Mouse (Mus musculus): ENCODE results near the gene Macrod2.

Gene Macrod2

GRCm38 (mm10) chr2:142187428-142187827 lies 1792.3 kb downstream of the Macrod2 start:
- DNase-seq (ENCODE audit: low read depth, low spot score), result peak; percentile 13

GRCm38 (mm10) chr2:142217371-142217770 lies 1822.3 kb downstream of the Macrod2 start:
- no peak for DNase-seq (ENCODE audit: low read depth, low spot score)

DNA sequence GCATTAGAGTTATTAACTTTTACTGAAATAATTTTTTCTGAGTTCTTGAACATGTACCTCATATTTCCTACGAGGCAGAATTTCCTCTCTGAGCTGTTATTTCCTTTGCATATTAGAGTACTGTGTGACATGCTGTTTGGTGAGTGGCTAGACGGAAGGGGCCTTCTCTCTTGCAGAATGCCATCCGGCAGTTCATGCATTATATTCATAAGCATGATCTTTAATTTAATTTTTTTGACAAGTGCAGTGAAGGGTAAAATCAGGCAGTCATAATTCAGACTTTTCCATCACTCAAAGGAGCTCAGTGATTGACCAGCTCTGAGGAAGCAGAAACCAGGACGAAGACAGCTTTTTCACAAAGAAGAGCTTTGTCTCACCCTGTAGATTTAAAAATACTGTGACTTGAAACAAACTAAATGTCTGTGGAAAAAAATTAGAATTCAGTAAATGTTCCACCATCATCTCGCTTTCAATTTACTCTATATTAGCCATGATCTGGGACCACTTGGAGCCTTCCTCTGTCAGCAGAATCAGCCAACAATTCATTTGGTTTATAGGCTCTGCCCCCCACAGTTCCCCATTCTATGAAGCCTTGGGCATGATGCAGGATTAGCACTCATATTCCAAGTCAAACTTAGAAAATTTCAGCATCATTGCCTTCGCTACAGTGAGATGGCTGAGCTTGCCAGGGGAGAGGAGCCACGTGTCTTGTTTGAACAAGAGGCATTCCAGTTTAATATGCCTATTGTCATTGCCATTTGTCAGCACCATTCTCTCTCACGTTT lies 1827.2 kb downstream of the Macrod2 start:
- DNase-seq (ENCODE audit: low read depth, low spot score), result peak; percentile 14

GRCm38 (mm10) chr2:142222926-142223325 lies 1827.8 kb downstream of the Macrod2 start:
- no peak for DNase-seq (ENCODE audit: low read depth, low spot score)

DNA sequence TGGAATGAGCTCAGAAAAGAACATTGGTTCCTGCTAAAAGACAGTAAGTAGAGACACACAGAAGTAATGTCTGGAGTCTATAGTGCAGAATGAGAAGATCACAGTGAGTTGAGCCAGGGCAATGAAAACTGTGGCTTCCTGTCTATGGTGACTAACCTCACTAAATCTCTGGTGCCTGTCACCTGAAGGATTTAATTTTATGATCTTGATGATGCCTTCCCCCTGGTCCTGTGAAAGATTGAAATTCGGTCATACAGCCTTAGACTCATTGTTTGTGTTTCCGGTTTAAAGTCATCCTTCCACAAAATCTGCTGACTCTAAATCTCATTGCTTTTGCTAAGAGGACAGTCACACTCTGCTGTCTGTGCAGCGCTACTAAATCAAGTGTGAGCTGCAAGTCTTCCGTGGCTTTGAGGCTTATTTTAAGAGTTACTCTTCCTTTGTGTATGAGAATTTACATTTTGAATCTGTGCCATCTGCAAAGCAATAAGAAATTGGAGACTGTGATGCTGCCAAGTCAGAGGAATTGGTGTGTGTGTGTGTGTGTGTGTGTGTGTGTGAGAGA lies 1836.0 kb downstream of the Macrod2 start:
- no peak for DNase-seq (ENCODE audit: low read depth, low spot score)

DNA sequence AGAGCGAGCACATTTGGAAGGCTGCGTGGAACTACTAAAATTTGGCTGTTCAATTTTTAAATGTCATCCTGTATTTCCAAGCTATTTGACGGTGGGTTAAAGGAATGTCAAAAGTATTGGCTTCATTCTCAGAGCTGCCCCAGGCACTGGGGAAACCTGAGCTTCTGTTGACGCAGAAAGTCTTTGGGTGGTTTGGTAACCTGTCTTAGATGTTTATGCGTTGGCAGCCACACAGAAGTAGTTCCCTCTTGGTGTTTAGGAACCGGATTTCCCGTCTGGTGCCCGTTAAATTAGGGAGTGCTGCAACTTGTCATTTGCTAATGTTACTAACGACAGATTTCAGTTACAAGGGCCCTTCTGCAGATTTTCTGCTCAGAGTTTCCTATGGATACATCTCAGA lies 1837.7 kb downstream of the Macrod2 start:
- no peak for DNase-seq (ENCODE audit: low read depth, low spot score)

GRCm38 (mm10) chr2:142243483-142243882 lies 1848.4 kb downstream of the Macrod2 start:
- no peak for DNase-seq (ENCODE audit: low read depth, low spot score)

DNA sequence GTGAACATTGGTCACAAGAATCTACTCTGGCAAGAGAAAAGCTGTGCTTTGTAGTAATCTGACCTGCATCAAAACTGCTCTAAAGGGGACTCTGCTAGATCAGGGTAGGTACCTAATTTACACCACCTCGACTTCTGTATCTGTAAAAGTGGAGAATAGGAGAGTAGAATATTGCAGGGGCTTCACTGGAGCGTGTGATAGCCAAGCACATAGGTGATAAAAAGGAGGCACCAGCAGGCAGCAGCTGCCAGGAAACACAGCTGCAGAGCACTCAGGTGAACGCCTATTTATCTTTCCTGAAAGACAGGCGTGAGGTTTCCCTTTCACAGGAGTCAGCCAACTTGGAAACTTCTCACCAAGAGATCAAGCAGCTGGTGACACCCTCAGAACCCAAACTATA lies 1855.3 kb downstream of the Macrod2 start:
- DNase-seq (ENCODE audit: low read depth, low spot score), result no peak

DNA sequence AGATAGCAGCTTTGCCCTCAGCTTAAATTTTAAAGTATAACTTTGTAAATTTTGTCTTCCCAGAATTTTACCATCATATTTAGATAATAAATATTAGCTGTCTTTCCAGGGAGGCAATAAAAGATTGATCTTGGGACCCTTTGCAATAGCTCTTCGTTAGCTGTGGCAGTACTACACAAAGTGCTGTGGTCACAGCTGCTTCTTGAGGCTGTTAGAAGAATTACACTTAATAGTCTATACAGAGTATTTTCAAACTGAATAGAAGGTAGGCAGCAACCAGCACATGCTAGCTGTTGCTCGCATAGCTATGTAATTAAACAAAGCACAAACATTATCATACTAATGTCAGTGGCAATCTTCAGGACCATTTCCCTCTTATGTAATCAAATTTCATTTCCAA lies 1856.4 kb downstream of the Macrod2 start:
- DNase-seq (ENCODE audit: low read depth, low spot score), result no peak

GRCm38 (mm10) chr2:142253913-142254312 lies 1858.8 kb downstream of the Macrod2 start:
- DNase-seq (ENCODE audit: low read depth, low spot score), result peak; percentile 61

GRCm38 (mm10) chr2:142254566-142254965 lies 1859.5 kb downstream of the Macrod2 start:
- no peak for DNase-seq (ENCODE audit: low read depth, low spot score)

- no peak for DNase-seq (ENCODE audit: low read depth, low spot score)
Measured at GRCm38 (mm10) chr2:142257501-142257900, 1862.4 kb downstream of the Macrod2 start.

GRCm38 (mm10) chr2:142261046-142261445 lies 1865.9 kb downstream of the Macrod2 start:
- DNase-seq (ENCODE audit: low read depth, low spot score), result no peak

DNA sequence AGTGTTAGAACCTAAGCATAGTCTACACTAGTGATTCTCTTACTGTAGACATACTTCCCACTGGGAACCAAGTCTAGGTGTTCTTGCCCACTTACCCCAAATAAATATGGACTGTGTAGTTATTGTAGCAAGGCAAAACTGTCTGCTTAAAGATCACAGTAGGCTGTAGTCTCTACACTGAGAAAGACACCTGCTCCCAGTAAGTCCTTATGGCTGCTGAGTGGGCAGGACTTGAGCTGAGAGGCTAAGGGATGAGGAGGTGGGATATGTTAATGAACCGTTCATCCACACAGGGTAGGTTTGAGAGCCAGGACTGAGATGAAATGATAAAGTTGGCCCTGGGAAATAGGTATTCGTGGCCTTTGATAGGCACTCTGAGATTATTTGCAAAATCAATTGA lies 1869.6 kb downstream of the Macrod2 start:
- no peak for DNase-seq (ENCODE audit: low read depth, low spot score)

- no peak for DNase-seq (ENCODE audit: low read depth, low spot score)
Measured at GRCm38 (mm10) chr2:142267836-142268235, 1872.7 kb downstream of the Macrod2 start.

- no peak for DNase-seq (ENCODE audit: low read depth, low spot score)
Measured at GRCm38 (mm10) chr2:142286761-142287160, 1891.7 kb downstream of the Macrod2 start.

DNA sequence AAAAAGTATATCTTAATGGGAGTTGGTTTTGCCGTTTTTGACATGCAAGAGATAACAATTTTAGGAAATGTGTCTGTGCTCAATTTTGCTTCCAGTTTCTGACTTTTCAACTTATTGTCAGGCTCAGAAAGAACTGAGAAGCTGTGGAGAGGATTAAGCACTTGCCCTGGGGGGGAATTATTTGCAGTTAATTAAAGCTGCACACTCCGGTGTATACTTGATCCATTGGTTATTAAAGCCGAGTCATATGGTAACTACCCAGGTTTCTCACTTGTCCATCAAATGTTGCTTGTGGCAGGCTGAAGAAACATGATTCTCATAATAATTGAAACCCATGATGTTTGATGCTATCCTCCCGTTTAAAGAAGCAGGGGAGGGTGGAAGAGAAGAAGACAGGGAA lies 1899.7 kb downstream of the Macrod2 start:
- DNase-seq (ENCODE audit: low read depth, low spot score), result no peak

DNA sequence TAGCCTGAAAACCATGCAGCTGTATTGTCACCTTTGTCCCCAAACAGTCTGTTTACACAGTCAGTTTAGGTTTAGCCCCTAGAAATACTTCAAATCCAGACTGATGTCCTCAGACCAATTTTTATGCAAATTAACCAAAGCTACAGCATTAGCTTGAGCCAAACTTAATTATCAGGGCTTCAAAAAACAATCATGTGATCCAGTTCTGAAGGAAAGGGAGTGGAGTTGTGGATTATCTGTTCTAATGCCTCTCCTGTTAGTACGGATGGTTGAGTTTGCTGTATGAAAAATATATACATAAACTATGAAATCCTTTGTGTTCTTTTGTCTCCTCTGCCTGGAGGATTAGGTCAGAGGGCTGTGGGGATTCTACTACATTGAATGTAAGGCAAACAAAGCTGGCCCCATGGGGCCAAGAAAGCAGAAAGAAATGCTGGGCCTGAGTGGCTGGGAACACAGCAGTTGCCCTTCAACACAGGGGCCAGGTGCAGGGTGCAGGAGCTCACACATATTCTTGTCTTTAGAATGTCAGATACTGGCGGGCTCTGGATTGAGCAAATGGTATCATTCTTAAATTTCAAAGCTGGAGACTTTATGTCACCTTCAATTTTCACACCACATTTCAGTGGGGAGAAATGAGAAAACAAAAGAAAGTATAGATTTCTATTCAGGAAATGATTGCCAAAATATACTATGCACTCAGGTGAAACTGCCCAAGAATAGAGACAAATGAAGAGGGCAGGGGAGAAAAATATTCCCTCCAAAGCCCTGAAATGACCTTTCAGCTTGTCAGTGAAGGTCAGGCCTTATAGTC lies 1908.2 kb downstream of the Macrod2 start:
- DNase-seq (ENCODE audit: low read depth, low spot score), result no peak

- DNase-seq (ENCODE audit: low read depth, low spot score), result no peak
Measured at GRCm38 (mm10) chr2:142303912-142304182, 1908.7 kb downstream of the Macrod2 start.

GRCm38 (mm10) chr2:142323158-142323557 lies 1928.0 kb downstream of the Macrod2 start:
- no peak for DNase-seq (ENCODE audit: low read depth, low spot score)

DNA sequence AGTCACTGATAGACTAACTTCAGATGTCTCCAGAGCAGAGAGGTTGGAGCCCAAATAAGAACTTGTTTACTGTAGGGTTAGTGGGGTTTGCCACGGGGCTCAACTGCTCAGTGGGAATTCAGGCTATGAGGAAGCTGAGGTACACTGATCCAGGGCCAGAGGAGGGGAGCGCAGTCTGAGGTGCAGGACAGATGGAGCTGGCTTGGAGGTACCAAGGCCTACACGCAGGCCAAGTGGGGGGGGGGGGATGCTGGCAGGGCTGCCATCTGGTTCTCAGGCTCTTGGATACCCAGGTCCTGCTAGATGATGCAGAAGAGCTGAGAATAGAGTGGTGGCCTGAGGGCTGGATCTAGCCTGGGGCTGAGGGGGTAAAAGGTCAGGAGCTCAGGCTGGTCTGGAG lies 1931.6 kb downstream of the Macrod2 start:
- DNase-seq (ENCODE audit: low read depth, low spot score), result no peak

DNA sequence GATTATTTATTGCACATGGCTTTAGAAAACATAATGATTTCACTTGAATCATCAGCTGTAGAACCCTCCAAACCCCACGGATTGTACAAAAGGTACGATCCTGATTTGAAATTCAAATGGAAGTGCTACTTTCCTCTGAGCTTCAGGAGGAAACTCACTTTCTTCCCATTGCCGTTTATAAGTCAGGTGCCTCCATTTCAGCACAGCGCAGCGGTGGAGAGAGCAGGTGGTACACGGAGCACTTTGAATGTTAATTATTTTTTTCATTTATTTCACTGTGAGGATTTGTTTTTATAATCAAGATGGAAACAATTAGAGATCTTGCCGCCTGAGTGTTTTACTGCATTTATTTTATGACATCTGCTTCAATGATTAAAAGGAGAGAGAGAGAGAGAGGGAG lies 1934.7 kb downstream of the Macrod2 start:
- DNase-seq (ENCODE audit: low read depth, low spot score), result no peak

Measured in retina, postnatal 7 days (tissue).